In the genomic region with DNA sequence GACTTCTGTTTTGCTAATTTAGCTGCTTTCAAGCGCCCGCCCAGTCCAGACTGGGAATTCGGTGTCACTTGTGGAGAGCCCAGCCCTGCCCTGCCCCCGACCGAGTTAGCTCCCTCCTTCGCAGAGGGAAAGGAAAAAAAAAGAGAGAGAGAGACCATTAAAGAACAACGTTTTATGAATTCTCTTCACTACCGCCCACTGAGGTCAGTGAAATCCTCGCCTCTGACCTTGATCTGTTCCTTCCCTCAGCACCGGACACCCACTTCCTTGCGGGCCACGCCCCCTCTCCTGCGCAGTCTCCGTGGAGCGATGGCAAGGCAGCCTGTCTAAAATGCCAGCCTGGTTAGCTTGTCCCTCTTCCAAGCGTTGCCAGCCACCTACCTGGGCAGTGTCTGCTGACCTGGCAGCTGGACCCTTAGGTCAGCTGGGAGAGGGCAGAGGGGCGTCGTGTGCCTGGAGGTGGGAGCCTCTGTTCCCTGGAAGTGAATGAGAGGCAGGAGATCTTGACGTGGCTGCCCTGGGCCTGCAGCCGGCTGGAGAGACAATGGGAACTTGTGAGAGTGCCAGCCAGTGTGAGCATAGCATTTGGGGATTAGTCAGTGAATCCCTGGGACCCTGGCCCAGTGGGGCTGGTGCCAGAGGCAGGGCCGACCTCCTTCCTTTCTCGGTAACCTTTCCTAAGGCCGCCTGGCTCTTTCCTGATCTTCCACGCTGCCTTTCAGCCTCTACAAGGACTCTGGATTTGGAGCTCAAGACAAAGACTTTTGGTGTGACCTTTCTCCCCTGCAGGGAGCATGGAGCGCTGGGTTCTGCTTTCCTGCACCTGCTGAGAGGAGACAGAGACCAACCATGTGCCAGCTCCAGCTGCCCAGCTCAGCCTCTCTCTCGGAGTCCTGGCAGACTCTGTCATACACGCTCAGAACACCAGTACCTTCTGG, we compare ENCODE assay signal across 8 mouse cellular contexts. TPM values are rescaled to one million over a fixed set of nuclear protein-coding genes. Genes with fewer than 3 reads are reported as not detected.
DNase-seq lines count a peak whose midpoint lies in the region; ATAC-seq and TF ChIP-seq lines count a peak whose summit lies in the region.

No protein-coding gene starts in this region.

- TF ChIP-seq EP300 in heart, postnatal 0 days (IDR thresholded peaks at IDR 0.05; ENCODE audit: low read depth): no peak

- peak overlapping the region; percentile 58; the same call in 1 of the 2 replicates for H3K9ac ChIP-seq in ES-E14 (ENCODE audit: insufficient read depth, low read depth, low read length, poor library complexity, severe bottlenecking)
- H3K9ac ChIP-seq in forebrain, embryonic 12.5 days: peak overlapping the region; percentile 22; the same call in 1 of the 2 replicates
- H3K9ac ChIP-seq in heart, postnatal 0 days (replicated peaks; ENCODE audit: low read depth, low read length): peak overlapping the region; percentile 48; the same call in 1 of the 2 replicates
- peak overlapping the region; percentile 64 for H3K9ac ChIP-seq in stomach, embryonic 16.5 days (ENCODE audit: low read length)

- peak overlapping the region; percentile 67; the same call in 1 of the 2 replicates for H3K27ac ChIP-seq in ES-E14 (ENCODE audit: insufficient read depth, low read depth, low read length, poor library complexity, severe bottlenecking)
- peak overlapping the region; percentile 85 for H3K27ac ChIP-seq in forebrain, embryonic 12.5 days
- peak overlapping the region; percentile 79 for H3K27ac ChIP-seq in heart, postnatal 0 days (ENCODE audit: low read depth)
- peak overlapping the region; percentile 85 for H3K27ac ChIP-seq in stomach, embryonic 16.5 days (ENCODE audit: low read length)

- in situ Hi-C loops in ES-E14 (cut with MboI; ENCODE audit: low sequenced_read_pairs in 2 of 2, unreplicated experiment in 2 of 2): no loop called here

- H3K4me2 ChIP-seq in forebrain, embryonic 12.5 days: peak overlapping the region; percentile 58
- peak overlapping the region; percentile 76 for H3K4me2 ChIP-seq in heart, postnatal 0 days (ENCODE audit: low read depth, low read length)
- H3K4me2 ChIP-seq in stomach, embryonic 16.5 days (ENCODE audit: low read depth, low read length): peak overlapping the region; percentile 63

- TF ChIP-seq CTCF in heart, postnatal 0 days (IDR thresholded peaks at IDR 0.05; ENCODE audit: low read depth): no peak

- DNase-seq in ES-E14 (ENCODE audit: low read depth, low spot score): peak; percentile 71
- DNase-seq in adrenal gland, adult 18-20 months (ENCODE audit: low spot score in 2 of 2): peak; percentile 70 to 73
- DNase-seq in heart, postnatal 0 days (ENCODE audit: low spot score): peak; percentile 79
- peak; percentile 76 for DNase-seq in kidney, postnatal 14 days
- DNase-seq in lung, postnatal 14 days: peak; percentile 68
- no peak for DNase-seq in layer of hippocampus, postnatal 14 days (ENCODE audit: low spot score in 2 of 2)

- peaks cover 11 to 15% of the 10 kb centered on the region in 2 experiments; a peak in 3 of 4 replicates for H3K4me1 ChIP-seq in ES-E14 (ENCODE audit: control insufficient read depth in 2 of 2, insufficient read depth in 2 of 2, low read length in 2 of 2, poor library complexity in 1 of 2)
- H3K4me1 ChIP-seq in forebrain, embryonic 12.5 days: peaks cover 53% of the 10 kb centered on the region
- H3K4me1 ChIP-seq in heart, postnatal 0 days (ENCODE audit: control insufficient read depth, insufficient read depth): peaks cover 30% of the 10 kb centered on the region
- peaks cover 35% of the 10 kb centered on the region for H3K4me1 ChIP-seq in stomach, embryonic 16.5 days (ENCODE audit: control insufficient read depth, insufficient read depth, low read length)

- H3K36me3 ChIP-seq in ES-E14 (ENCODE audit: control insufficient read depth, insufficient read depth, low read length, poor library complexity, severe bottlenecking): no peaks in the 10 kb centered on the region
- H3K36me3 ChIP-seq in forebrain, embryonic 12.5 days (replicated peaks): no peaks in the 10 kb centered on the region
- no peaks in the 10 kb centered on the region for H3K36me3 ChIP-seq in heart, postnatal 0 days (replicated peaks; ENCODE audit: control insufficient read depth, insufficient read depth, low read length)
- H3K36me3 ChIP-seq in stomach, embryonic 16.5 days (ENCODE audit: control insufficient read depth, insufficient read depth, low read length): no peaks in the 10 kb centered on the region

- WGBS in forebrain, embryonic 12.5 days: 6% methylated on average over 27 of the region's 27 CpGs
- 18% methylated on average over 27 of the region's 27 CpGs for WGBS in heart, postnatal 0 days
- 16% methylated on average over 27 of the region's 27 CpGs for WGBS in stomach, embryonic 16.5 days

- peak; percentile 44; the same call in 1 of the 2 replicates for ATAC-seq in forebrain, embryonic 12.5 days (ENCODE audit: low FRiP score)
- peak; percentile 61 for ATAC-seq in heart, postnatal 0 days (ENCODE audit: insufficient read depth, low read depth)
- peak; percentile 28; the same call in 1 of the 2 replicates for ATAC-seq in stomach, embryonic 16.5 days (ENCODE audit: insufficient read depth, low FRiP score)

- peak overlapping the region; percentile 37 to 54 for H3K4me3 ChIP-seq in ES-E14 (ENCODE audit: insufficient read depth in 1 of 2, low read depth in 1 of 2, low read length in 2 of 2, poor library complexity in 1 of 2, severe bottlenecking in 1 of 2)
- H3K4me3 ChIP-seq in forebrain, embryonic 12.5 days (replicated peaks): peak overlapping the region; percentile 31
- H3K4me3 ChIP-seq in heart, postnatal 0 days (ENCODE audit: low read depth, low read length): peak overlapping the region; percentile 44
- peak overlapping the region; percentile 36 for H3K4me3 ChIP-seq in stomach, embryonic 16.5 days (replicated peaks; ENCODE audit: low read length)

- peaks cover 54% of the 10 kb centered on the region for H3K27me3 ChIP-seq in forebrain, embryonic 12.5 days
- no peaks in the 10 kb centered on the region for H3K27me3 ChIP-seq in heart, postnatal 0 days (ENCODE audit: control insufficient read depth, insufficient read depth, low read length)
- no peaks in the 10 kb centered on the region for H3K27me3 ChIP-seq in stomach, embryonic 16.5 days (ENCODE audit: control insufficient read depth, insufficient read depth, low read length)

- H3K9me3 ChIP-seq in ES-E14 (ENCODE audit: control insufficient read depth, insufficient read depth, low read depth, low read length): no peaks in the 10 kb centered on the region
- no peaks in the 10 kb centered on the region for H3K9me3 ChIP-seq in forebrain, embryonic 12.5 days
- H3K9me3 ChIP-seq in heart, postnatal 0 days (replicated peaks; ENCODE audit: control insufficient read depth, low read length): no peaks in the 10 kb centered on the region
- no peaks in the 10 kb centered on the region for H3K9me3 ChIP-seq in stomach, embryonic 16.5 days (replicated peaks; ENCODE audit: control insufficient read depth, low read length)

TF ChIP-seq in ES-E14, 5 proteins besides CTCF, POLR2A, EP300 and RAD21:
- TF ChIP-seq CHD2 (IDR thresholded peaks at IDR 0.05; ENCODE audit: low read depth, low read length): no peak
- TF ChIP-seq HCFC1 (IDR thresholded peaks at IDR 0.05; ENCODE audit: borderline replicate concordance, insufficient read depth, low read length): no peak
- no peak for TF ChIP-seq ZC3H11A (IDR thresholded peaks at IDR 0.05; ENCODE audit: borderline replicate concordance, low read depth, low read length)
- TF ChIP-seq ZNF384 (IDR thresholded peaks at IDR 0.05; ENCODE audit: low read depth, low read length): no peak
- no peak for TF ChIP-seq MAFK (IDR thresholded peaks at IDR 0.05; ENCODE audit: insufficient read depth, low read depth, low read length)

RNA-seq across cellular contexts. Expression of gene Foxp4, which starts 51.9 kb away (rescaled TPM):
- 25.2 and 42.4 TPM in 2 replicates for total RNA-seq in ES-E14 (2012; rRNA removed)
- total RNA-seq in adrenal gland, adult 18-20 months (2021): 10 to 100 TPM; 20.0 to 26.1 TPM
- polyA plus RNA-seq in forebrain, embryonic 12.5 days (2016; fragmentation: Nextera tagmentation; extraction: Ambion mirVana): 22.6 and 24.3 TPM in 2 replicates
- total RNA-seq in heart, postnatal 0 days (2014; rRNA removed; ENCODE audit: low replicate concordance): 14.2 and 21.0 TPM in 2 replicates
- polyA plus RNA-seq in heart, postnatal 0 days (2015; fragmentation: Nextera tagmentation; extraction: Ambion mirVana): 3.3 and 4.1 TPM in 2 replicates
- 10.5 and 13.9 TPM in 2 replicates for polyA plus RNA-seq in stomach, embryonic 16.5 days (2015; fragmentation: Nextera tagmentation; extraction: Ambion mirVana)
- 10 to 100 TPM; 43.4 to 49.1 TPM for total RNA-seq in layer of hippocampus, postnatal 14 days (2021)

Comparison
In these comparisons a context has a peak if more than half of its experiments do, and no peak if none do; other contexts are left out.
1. DNase-seq: peak in ES-E14 (single experiment), adrenal gland, adult 18-20 months (2 of 2), heart, postnatal 0 days (single experiment), kidney, postnatal 14 days (single experiment) and lung, postnatal 14 days (single experiment); none in layer of hippocampus, postnatal 14 days (0 of 2).
2. Peak in every context shown above with its lines, with median percentiles within 50 percentile points of each other: H3K27ac ChIP-seq, H3K4me3 ChIP-seq, H3K9ac ChIP-seq, ATAC-seq and H3K4me2 ChIP-seq.